Comparison of ENCODE assay signal across 12 mouse cellular contexts in genomic region chr11:17008498-17008941, GRCm38 (mm10). TPM values are rescaled to one million over a fixed set of nuclear protein-coding genes. Genes with fewer than 3 reads are reported as not detected.
A peak's percentile ranks its signal among the peaks of the same experiment; 100 is the strongest.
DNase-seq lines count a peak whose midpoint lies in the region; ATAC-seq and TF ChIP-seq lines count a peak whose summit lies in the region.
"Had no signal": no experiment of that assay in that cellular context is flagged by ENCODE, and none has a peak within 500 bp of the region (broad histone marks: within the 10 kb centered on the region; RNA-seq: fewer than 3 reads in every experiment).

No protein-coding gene starts in this region.

- H3K4me2 ChIP-seq in lung, postnatal 0 days (replicated peaks; ENCODE audit: low read depth, low read length), result no peak overlapping the region
- H3K4me2 ChIP-seq: hindbrain, embryonic 13.5 days; limb, embryonic 13.5 days had no signal

- H3K4me1 ChIP-seq in lung, postnatal 0 days (ENCODE audit: insufficient read depth, low read depth, low read length), result no peaks in the 10 kb centered on the region
- H3K4me1 ChIP-seq: hindbrain, embryonic 13.5 days; limb, embryonic 13.5 days had no signal

- H3K36me3 ChIP-seq in lung, postnatal 0 days (ENCODE audit: insufficient read depth, low read length), result no peaks in the 10 kb centered on the region
- H3K36me3 ChIP-seq: hindbrain, embryonic 13.5 days; limb, embryonic 13.5 days had no signal

- H3K27ac ChIP-seq in lung, postnatal 0 days (ENCODE audit: low read length), result no peak overlapping the region
- H3K27ac ChIP-seq: hindbrain, embryonic 13.5 days; limb, embryonic 13.5 days had no signal

- WGBS in lung, postnatal 0 days, result 40% methylated on average over 7 of the region's 7 CpGs

- no peaks in the 10 kb centered on the region for H3K27me3 ChIP-seq in lung, postnatal 0 days (replicated peaks; ENCODE audit: insufficient read depth, low read length)
- H3K27me3 ChIP-seq: hindbrain, embryonic 13.5 days; limb, embryonic 13.5 days had no signal

- TF ChIP-seq CTCF in lung, postnatal 0 days (IDR thresholded peaks at IDR 0.05), result no peak

- no peak for TF ChIP-seq EP300 in lung, postnatal 0 days (IDR thresholded peaks at IDR 0.05)

- peak; percentile 2 for DNase-seq in retina, postnatal 1 day
- no peak for DNase-seq in retina, embryonic 14.5 days (ENCODE audit: low spot score)
- peak; percentile 25 for DNase-seq in brain, adult 2 months (ENCODE audit: low read depth, low spot score)
- DNase-seq in lung, postnatal 0 days (ENCODE audit: low spot score), result peak; percentile 71
- DNase-seq in spleen, postnatal 36 days (ENCODE audit: low spot score in 2 of 2), result peak; percentile 71 to 80
- DNase-seq in adrenal gland, adult (ENCODE audit: inconsistent age in 2 of 2, low spot score in 1 of 2), result no peak
- no peak for DNase-seq in kidney, postnatal 4 days
- no peak for DNase-seq in cerebellum, adult 11 months
- DNase-seq: adrenal gland, postnatal 36 days; kidney, postnatal 14 days had no signal

- no peaks in the 10 kb centered on the region for H3K9me3 ChIP-seq in lung, postnatal 0 days (ENCODE audit: low read length)
- H3K9me3 ChIP-seq: hindbrain, embryonic 13.5 days; limb, embryonic 13.5 days had no signal

- no peak overlapping the region for H3K9ac ChIP-seq in lung, postnatal 0 days (replicated peaks; ENCODE audit: low read depth)
- H3K9ac ChIP-seq: hindbrain, embryonic 13.5 days; limb, embryonic 13.5 days had no signal

- H3K4me3 ChIP-seq in lung, postnatal 0 days (ENCODE audit: low read depth, low read length), result peak overlapping the region; percentile 3; the same call in 1 of the 2 replicates
- H3K4me3 ChIP-seq: hindbrain, embryonic 13.5 days; limb, embryonic 13.5 days had no signal

- ATAC-seq in lung, postnatal 0 days, result no peak; the same call in 1 of the 2 replicates

RNA-seq across cellular contexts. Expression of gene Cnrip1, which starts 42.9 kb away (rescaled TPM):
- polyA plus RNA-seq in lung, postnatal 0 days (2015; fragmentation: Nextera tagmentation; extraction: Ambion mirVana), result 22.2 and 24.0 TPM in 2 replicates

RNA-seq across cellular contexts. Expression of gene Plek, which starts 43.7 kb away (rescaled TPM):
- 9.9 and 16.7 TPM in 2 replicates for polyA plus RNA-seq in lung, postnatal 0 days (2015; fragmentation: Nextera tagmentation; extraction: Ambion mirVana)

RNA-seq across cellular contexts. Expression of gene Fbxo48, which starts 57.3 kb away (rescaled TPM):
- polyA plus RNA-seq in lung, postnatal 0 days (2015; fragmentation: Nextera tagmentation; extraction: Ambion mirVana), result 0.11 and 0.20 TPM in 2 replicates

Comparison
In these comparisons a context has a peak if more than half of its experiments do, and no peak if none do; other contexts are left out.
1. DNase-seq: peak in retina, postnatal 1 day (single experiment), brain, adult 2 months (single experiment), lung, postnatal 0 days (single experiment) and spleen, postnatal 36 days (2 of 2); none in retina, embryonic 14.5 days (single experiment), adrenal gland, adult (0 of 2), kidney, postnatal 4 days (0 of 2) and cerebellum, adult 11 months (single experiment).